Mouse (Mus musculus): ENCODE data around the gene Tmem183a.

Gene Tmem183a

DNA sequence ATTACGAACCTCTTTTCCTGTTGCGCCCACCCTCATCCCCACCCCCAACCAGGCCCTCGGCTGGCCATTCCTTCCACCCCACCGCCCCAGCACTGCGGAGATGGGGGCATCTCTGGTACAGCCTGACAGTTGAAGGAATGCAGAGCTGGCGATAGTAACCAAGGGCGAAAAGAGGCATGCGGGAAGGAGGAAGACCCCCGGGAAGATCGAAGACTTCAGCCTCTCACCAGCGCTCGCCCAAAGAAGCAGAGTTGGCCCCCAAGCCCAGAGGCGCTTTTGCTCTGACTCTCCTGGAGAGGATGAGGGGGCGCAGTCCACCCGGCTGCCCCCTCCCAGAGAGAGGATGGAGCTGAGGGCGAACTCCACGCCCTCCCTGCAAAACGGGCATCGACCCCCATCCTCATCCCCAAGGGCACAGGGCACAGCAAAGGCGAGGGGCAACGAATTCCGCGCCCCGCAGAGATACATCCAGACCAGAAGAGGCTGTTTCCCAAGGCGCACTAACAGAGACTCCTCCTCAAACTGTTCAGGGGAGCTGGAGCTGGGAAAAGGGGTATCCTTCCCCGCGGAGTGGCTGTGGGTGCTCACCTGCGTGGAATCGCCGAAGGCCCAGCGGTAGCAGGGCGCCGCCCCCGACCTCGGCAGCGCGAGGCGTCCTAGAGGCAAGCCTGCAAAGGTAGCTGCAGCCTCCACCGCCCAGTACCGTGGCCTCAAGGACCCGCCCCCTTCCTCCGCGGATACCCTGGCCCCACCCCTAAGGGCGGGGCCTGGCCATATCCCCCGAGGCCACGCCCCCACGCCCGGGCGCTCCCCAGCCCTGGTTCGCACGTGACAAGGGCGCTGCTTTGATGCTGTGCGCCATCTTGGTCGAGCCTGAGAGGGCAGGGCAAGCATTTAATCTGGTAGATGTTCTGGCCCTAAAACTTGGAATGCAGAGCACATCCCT, 17.5 kb downstream of the Tmem183a start:
- peak; percentile 61 to 76 for DNase-seq (ENCODE audit: low spot score in 2 of 2)

DNA sequence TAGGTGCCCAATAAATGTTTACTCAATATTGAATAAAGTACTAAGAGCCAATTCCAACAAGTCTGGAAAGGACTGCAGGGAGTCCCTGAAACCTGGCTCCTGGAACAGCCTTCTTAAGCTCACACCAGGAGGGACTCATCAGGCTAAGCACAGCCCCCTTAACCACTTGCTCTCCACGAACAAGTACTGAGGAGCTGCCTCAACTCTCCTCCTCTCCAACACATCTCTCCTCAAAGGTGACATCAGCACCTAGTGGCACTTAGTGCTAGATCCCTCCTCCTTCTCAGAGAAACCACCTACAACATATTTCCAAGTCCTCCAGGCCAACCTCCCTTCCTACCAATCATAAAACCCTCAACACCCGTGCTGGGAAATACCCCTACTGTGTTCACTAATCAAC, 18.2 kb downstream of the Tmem183a start:
- DNase-seq (ENCODE audit: low spot score in 2 of 2), result no peak

GRCm38 (mm10) chr1:134342781-134343310, 18.9 kb downstream of the Tmem183a start:
- no peak for DNase-seq (ENCODE audit: low spot score in 2 of 2)

- DNase-seq (ENCODE audit: low spot score in 2 of 2), result no peak
Measured at GRCm38 (mm10) chr1:134342278-134342664, 19.5 kb downstream of the Tmem183a start.

DNA sequence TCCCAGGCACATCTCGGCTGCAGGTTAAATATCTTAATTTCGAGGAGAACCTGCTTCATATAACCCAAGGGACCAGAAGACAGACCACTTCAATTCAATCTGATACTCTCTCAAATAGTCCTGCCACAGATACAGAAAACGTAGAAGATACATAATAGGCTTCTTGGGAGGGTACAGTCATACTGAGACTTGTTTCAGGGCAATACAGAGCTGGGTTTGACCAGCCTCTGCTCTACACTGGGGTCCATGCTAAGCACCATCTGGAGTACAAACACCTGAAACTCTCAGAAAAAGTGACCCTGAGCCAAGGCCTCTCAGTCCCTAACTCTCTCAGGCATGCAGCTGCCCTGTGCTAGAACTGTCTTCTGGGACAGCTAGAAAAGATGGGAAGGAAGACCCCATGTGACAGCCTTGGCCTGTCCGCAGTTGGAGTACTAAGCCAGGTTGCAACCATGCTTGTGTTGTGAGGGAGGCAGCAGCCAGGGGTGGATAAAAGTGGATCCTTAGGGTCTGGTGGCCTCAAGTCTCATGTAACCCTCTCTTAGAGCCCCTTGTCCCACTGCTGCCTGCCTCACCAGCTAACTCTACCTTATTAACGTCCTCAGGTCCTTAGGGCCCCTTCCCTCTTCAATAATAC, 20.0 kb downstream of the Tmem183a start:
- no peak for DNase-seq (ENCODE audit: low spot score in 2 of 2)

DNA sequence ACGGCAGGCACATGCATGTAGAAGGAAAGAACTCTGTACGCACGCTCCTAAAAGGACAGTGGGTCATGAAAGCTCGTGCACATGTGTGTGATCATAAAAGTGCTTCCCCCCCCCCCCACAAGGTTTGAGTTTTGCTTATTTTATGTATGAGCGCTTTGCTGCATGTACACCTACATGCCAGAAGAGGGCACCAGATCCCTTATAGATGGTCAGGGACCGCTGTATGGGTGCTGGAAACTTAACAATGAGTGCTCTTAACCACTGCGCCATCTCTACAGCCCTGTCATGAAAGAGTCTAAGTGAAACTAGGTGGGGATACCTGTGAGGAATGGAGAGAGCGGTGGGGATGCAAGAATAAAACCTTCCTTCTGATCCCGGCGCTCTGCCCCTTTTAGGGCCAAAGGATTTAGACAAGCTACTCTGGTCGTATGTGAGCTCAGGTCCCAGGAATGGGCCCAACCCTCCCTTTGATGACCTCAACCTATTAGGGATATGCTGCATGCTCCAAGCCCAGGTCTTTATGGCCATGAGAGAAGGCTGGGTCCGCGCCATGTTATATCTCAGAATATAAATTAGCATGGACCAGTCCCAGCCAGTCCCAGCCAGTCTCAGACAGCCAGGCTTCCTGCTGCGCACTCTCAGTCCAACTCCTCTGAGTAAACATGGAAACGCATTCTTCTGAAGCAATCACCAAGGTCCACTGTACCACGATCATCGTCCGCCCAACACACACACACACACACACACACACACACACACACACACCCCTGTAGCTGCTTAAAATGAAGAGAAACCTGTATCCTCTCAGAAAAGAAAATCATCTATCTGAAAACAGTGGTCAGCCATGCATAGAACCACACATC, 21.8 kb downstream of the Tmem183a start:
- no peak for DNase-seq (ENCODE audit: low spot score in 2 of 2)

GRCm38 (mm10) chr1:134339162-134339561, 22.6 kb downstream of the Tmem183a start:
- DNase-seq (ENCODE audit: low spot score in 2 of 2), result no peak

DNA sequence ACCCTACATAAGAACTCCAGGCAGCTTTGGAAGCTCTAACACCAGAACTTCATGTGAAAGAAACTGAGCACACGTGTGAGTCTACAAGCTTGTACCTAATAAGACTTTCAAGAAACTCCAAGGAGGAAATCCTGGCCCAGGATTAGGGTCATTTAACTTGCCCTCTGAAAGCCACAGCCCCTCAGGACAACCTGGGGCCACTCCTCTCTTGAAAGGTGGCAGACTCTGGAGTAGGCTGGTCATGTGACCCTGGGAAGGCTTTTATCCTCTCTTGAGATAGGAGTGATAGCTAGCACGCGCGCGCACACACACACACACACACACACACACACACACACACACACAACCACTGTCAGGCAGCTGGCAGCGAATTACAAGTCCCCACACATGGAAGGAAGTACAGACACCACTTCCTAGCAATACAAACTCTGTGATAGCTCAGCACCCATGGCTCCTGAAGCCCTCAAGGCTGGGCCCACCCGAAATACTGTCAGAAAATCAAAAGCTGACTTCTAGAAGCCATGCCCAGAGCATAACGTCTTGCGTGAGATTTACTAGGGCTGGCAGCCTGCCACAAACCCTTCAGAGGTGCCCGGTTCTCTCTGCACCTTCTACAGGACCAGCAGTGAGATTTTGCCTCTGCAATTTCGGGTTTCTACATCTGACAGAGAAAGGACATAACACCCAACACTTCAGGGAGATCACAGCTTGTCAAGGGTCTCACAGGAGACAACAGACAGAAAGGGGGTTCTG, 24.6 kb downstream of the Tmem183a start:
- DNase-seq (ENCODE audit: low spot score in 2 of 2), result no peak

GRCm38 (mm10) chr1:134335924-134336810, 25.6 kb downstream of the Tmem183a start:
- no peak for DNase-seq (ENCODE audit: low spot score in 2 of 2)

GRCm38 (mm10) chr1:134335211-134335923, 26.4 kb downstream of the Tmem183a start:
- no peak for DNase-seq (ENCODE audit: low spot score in 2 of 2)

GRCm38 (mm10) chr1:134334111-134334827, 27.5 kb downstream of the Tmem183a start:
- no peak for DNase-seq (ENCODE audit: low spot score in 2 of 2)

- no peak for DNase-seq (ENCODE audit: low spot score in 2 of 2)
Measured at GRCm38 (mm10) chr1:134333371-134334110, 28.2 kb downstream of the Tmem183a start.

GRCm38 (mm10) chr1:134332770-134333271, 29.0 kb downstream of the Tmem183a start, which contains the start of gene Ppfia4:
Ppfia4 (minus strand) TSS chr1:134332928.
- DNase-seq (ENCODE audit: low spot score in 2 of 2), result no peak

DNA sequence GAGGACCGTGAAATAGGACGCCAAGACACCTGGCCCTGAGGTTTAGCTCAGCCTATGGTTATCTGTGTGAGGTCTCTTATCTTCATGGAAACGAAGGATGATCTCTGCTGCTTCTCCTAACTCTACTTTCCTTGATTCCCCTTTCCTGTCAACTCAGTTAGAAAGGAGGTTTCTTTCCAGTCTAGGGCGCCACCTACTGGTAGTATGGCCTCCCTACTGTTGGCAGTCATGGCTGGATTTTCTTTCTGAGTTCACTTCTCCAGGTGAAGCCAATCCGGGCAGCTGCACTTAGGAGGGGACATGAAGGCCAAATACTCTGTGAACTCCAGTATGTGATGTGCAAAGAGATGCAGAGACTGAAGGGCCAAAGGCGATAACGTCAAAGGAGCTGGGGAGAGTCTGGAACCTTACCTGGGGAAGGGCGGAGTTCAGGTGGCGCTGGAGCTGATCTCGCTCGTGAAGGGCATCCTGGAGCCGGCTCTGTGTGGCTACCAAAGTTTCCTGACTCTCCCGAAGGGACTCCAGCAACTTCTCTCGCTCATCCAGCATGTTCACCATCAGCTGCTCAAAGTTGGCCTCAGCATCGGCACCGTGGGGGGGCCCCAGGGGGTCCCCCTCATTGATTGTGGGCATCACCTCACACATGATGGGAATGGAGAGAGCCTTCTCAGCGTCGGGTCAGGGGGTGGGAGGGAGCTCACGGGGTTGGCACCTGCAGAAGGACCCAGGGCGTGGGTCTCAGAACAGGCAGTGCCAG, 29.7 kb downstream of the Tmem183a start:
- peak in 1 of 2 experiments; percentile 71 for DNase-seq (ENCODE audit: low spot score in 2 of 2)

GRCm38 (mm10) chr1:134326841-134327346, 34.9 kb downstream of the Tmem183a start:
- no peak for DNase-seq (ENCODE audit: low spot score in 2 of 2)

DNA sequence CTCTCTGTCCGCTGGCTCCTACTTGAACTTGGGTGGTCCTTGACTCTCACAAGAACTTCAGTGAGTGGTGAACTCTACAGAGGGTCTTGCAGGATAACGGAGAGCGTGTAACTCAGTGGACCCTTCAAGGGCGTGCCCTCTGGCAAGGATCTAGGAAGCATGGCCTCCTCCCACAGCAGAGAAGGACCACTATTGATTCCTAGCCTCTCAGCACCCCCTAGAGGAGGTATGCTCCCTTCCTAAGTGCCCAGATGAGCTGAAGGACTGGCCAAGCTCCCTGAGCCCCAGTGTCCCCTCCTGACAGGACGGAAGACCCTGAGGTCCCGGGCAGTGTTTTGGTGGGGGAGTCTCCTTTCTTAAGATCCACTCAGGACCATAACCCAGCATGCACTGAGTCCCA, 39.2 kb downstream of the Tmem183a start:
- DNase-seq (ENCODE audit: low spot score in 2 of 2), result no peak

Measured in spleen, postnatal 14 days (tissue).